Mouse (Mus musculus) C2C12 (cell line): ENCODE measurements around the gene Obsl1. TPM values are rescaled to one million over a fixed set of nuclear protein-coding genes. Genes with fewer than 3 reads are reported as not detected.

Experiments
- H3K27me3 ChIP-seq: one replicate; pipeline ENCODE4 v1.6.1; 2011; ENCODE audit not compliant: control insufficient read depth, insufficient read depth, insufficient read length
- H3K36me3 ChIP-seq: one replicate; pipeline ENCODE4 v1.6.1; 2011; ENCODE audit not compliant: control insufficient read depth, insufficient read depth
- H3K4me3 ChIP-seq: one replicate; pipeline ENCODE4 v1.5.1; 2011; ENCODE audit warnings: mild to moderate bottlenecking, control low read depth; ENCODE audit not compliant: poor library complexity, insufficient read depth, severe bottlenecking
- H3K79me2 ChIP-seq: one replicate; pipeline ENCODE4 v1.6.1; 2011; ENCODE audit not compliant: control insufficient read depth, insufficient read depth
- H3K79me3 ChIP-seq: one replicate; pipeline ENCODE4 v1.6.1; 2011; ENCODE audit warnings: low read depth, control low read depth
- H3ac ChIP-seq: one replicate; pipeline ENCODE3; 2011; ENCODE audit warnings: low read depth; ENCODE audit not compliant: control insufficient read depth, insufficient read length
- CEBPB ChIP-seq: IDR thresholded peaks from one replicate; pipeline ENCODE4 v1.6.1; 2011; ENCODE audit warnings: low read depth, mild to moderate bottlenecking, control low read depth, moderate library complexity
- CTCF ChIP-seq: IDR thresholded peaks from one replicate; pipeline ENCODE4 v1.5.1; 2011; ENCODE audit not compliant: control insufficient read depth, insufficient read depth, insufficient read length
- FOSL1 ChIP-seq: IDR thresholded peaks from one replicate; pipeline ENCODE4 v1.8.0; 2011; ENCODE audit warnings: mild to moderate bottlenecking, low read length; ENCODE audit not compliant: poor library complexity, insufficient read depth, severe bottlenecking
- MAX ChIP-seq: IDR thresholded peaks from one replicate; pipeline ENCODE4 v1.6.1; 2011; ENCODE audit warnings: mild to moderate bottlenecking, control low read depth
- MYOD1 ChIP-seq: IDR thresholded peaks from one replicate; pipeline ENCODE4 v1.6.1; 2011; ENCODE audit warnings: low read depth; ENCODE audit not compliant: control insufficient read depth, insufficient read length
- MYOG ChIP-seq: IDR thresholded peaks from one replicate; pipeline ENCODE4 v1.6.1; 2011; ENCODE audit not compliant: control insufficient read depth, insufficient read length; ENCODE audit errors: extremely low read depth
- USF1 ChIP-seq: IDR thresholded peaks from one replicate; pipeline ENCODE4 v1.6.1; 2011; ENCODE audit warnings: low read depth, mild to moderate bottlenecking, control low read depth, moderate library complexity
- polyA plus RNA-seq: library from polyadenylated mRNA; unstranded; fragments of >200 nt; fragmentation: generic; extraction: Trizol; gene quantifications from one replicate; pipeline ENCODE4 v1.2.1, GENCODE M21; 2012; ENCODE audit warnings: missing spikeins

Obsl1 gene
- polyA plus RNA-seq, 1 experiment: 31.6 TPM

DNA sequence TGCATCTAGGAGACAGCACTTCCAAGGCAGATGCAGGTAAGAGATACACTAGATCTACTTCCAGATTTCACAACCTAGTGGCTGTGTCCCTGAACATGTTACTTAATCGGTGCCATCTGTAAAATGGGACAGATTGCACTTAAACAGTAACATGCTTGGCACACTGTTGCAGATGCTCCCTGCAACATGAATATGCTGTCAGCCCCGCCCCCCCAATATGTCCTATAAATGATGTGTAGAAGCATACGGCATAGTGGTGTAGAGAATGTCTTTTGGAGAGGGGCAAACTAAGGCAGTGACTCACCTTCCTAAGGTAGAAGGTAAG is 28.3 kb downstream of the Obsl1 start:
- H3ac ChIP-seq: peak overlapping the region; percentile 80
- H3K36me3 ChIP-seq: peaks cover 21% of the 10 kb centered on the region
- peak overlapping the region; percentile 55 for H3K4me3 ChIP-seq
- H3K79me2 ChIP-seq: peaks cover 24% of the 10 kb centered on the region
- H3K27me3 ChIP-seq: no peaks in the 10 kb centered on the region
- H3K79me3 ChIP-seq: no peaks in the 10 kb centered on the region
- TF ChIP-seq USF1 (no peak), MYOD1 (no peak), CTCF (no peak), MYOG (no peak), FOSL1 (no peak), MAX (no peak), CEBPB (no peak)

GRCm38 (mm10) chr1:75477264-75477965 is 28.8 kb downstream of the Obsl1 start:
- Histone ChIP-seq H3K79me3 (no peaks in the 10 kb centered on the region), H3ac (no peak overlapping the region), H3K4me3 (no peak overlapping the region), H3K27me3 (no peaks in the 10 kb centered on the region), H3K36me3 (peaks cover 21% of the 10 kb centered on the region), H3K79me2 (peaks cover 24% of the 10 kb centered on the region)
- TF ChIP-seq MYOD1 (peak; percentile 35), MYOG (no peak), FOSL1 (no peak), CTCF (peak; percentile 84)

DNA sequence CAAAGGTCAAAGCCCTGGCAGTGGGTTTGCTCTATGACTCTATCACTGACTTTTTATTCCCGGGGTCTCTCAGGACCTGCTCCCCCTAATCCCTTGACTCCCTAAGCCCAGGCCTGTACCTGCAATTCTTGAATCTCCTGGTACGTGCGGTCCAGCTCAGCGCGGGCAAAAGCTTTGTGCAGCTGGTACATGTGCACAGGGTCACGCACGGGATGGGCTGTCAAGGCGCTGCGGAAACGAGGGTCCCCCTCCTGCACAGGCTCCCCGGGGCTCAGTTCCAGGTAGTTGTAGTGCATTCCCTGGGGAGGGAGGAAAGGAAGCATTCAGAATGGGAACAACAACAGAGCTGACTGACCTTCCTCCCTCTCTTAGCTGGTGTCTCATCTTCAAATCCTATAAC is 29.8 kb downstream of the Obsl1 start:
- peaks cover 21% of the 10 kb centered on the region for H3K36me3 ChIP-seq
- no peak overlapping the region for H3K4me3 ChIP-seq
- H3K79me3 ChIP-seq: no peaks in the 10 kb centered on the region
- no peaks in the 10 kb centered on the region for H3K27me3 ChIP-seq
- H3K79me2 ChIP-seq: peaks cover 24% of the 10 kb centered on the region
- H3ac ChIP-seq: no peak overlapping the region
- no peak for TF ChIP-seq MYOD1
- TF ChIP-seq FOSL1: no peak
- TF ChIP-seq MAX: no peak
- no peak for TF ChIP-seq MYOG
- no peak for TF ChIP-seq CEBPB
- no peak for TF ChIP-seq USF1
- no peak for TF ChIP-seq CTCF

DNA sequence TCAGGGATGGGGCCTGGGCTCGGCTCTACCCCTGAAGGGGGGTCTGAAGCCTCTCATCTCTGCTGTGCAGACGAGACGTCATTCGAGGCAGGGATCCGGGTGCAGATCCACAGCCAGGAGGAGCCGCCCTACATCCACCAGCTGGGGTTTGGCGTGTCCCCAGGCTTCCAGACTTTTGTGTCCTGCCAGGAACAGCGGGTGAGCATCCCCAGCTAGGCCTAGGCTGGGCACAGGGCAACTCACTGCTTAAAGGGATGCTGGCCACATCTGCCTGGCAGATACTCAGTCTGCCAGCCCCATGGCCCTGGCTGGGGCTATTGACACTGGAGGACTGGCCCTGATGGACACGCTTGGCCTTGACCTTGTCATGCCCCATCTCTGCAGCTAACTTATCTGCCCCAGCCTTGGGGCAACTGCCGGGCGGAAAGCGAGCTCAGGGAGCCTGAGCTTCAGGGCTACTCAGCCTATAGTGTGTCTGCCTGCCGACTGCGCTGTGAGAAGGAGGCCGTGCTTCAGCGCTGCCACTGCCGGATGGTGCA is 36.9 kb downstream of the Obsl1 start:
- TF ChIP-seq USF1 (no peak), MYOD1 (no peak), CTCF (no peak), CEBPB (no peak), MAX (no peak), MYOG (no peak), FOSL1 (no peak)

DNA sequence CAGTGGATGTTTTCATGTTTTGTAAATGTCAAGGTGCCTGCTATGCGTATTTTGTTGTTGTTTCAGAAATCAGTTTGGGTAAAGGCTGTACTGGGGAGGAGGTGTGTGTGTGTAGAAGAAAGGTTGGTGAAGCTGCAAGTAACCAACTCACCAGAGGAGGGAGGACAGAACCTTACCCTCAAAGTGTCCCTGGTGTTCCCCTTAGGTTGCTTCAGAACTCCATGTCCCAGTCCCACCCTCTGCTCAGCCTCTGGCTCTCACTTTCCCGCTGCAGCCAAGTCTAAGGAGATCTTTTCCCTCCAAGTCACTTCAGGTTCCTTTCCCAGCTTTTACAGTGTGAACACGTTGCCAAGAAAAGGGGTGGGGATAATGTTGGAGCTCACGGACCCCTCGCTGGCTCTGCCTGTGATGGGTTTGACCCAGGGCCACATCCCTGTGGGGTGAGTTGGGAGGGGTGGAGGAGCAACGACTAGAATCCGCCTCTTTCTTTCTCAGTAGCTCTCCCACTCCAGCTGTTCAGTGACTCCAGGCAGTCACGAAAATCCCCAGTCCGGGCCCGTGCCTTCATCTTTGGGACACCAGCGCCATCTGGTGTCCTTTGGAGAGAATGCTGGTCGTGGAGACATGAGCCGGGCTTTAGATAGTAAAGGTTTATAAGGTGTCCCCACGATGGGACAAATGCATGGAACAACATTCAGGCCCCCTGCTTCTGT is 38.9 kb downstream of the Obsl1 start:
- no peak overlapping the region for H3K4me3 ChIP-seq
- peak overlapping the region; percentile 46 for H3ac ChIP-seq
- H3K79me3 ChIP-seq: no peaks in the 10 kb centered on the region
- no peaks in the 10 kb centered on the region for H3K79me2 ChIP-seq
- TF ChIP-seq MAX (no peak), CEBPB (no peak), CTCF (peak; percentile 19)
- no peaks in the 10 kb centered on the region for H3K27me3 ChIP-seq
- no peaks in the 10 kb centered on the region for H3K36me3 ChIP-seq

More for the DNA sequence above, 36.9 kb downstream of the Obsl1 start:
- Histone ChIP-seq H3K27me3 (no peaks in the 10 kb centered on the region), H3K4me3 (no peak overlapping the region), H3ac (no peak overlapping the region), H3K79me3 (no peaks in the 10 kb centered on the region), H3K36me3 (no peaks in the 10 kb centered on the region), H3K79me2 (no peaks in the 10 kb centered on the region)

GRCm38 (mm10) chr1:75463652-75464204 is 42.5 kb downstream of the Obsl1 start:
- Histone ChIP-seq H3K4me3 (no peak overlapping the region), H3K79me2 (no peaks in the 10 kb centered on the region), H3K79me3 (no peaks in the 10 kb centered on the region), H3K27me3 (no peaks in the 10 kb centered on the region), H3ac (no peak overlapping the region), H3K36me3 (no peaks in the 10 kb centered on the region)
- TF ChIP-seq CTCF (no peak), MYOG (no peak), FOSL1 (no peak), USF1 (no peak), MYOD1 (no peak), MAX (no peak), CEBPB (no peak)
